Mouse (Mus musculus): Measurements from ENCODE around the gene Aimp1. TPM values are rescaled to one million over a fixed set of nuclear protein-coding genes. Genes with fewer than 3 reads are reported as not detected.

The Aimp1 gene
- total and polyA plus RNA-seq, 3 experiments, result 18.8 to 57.7 (median 45.7) TPM

DNA sequence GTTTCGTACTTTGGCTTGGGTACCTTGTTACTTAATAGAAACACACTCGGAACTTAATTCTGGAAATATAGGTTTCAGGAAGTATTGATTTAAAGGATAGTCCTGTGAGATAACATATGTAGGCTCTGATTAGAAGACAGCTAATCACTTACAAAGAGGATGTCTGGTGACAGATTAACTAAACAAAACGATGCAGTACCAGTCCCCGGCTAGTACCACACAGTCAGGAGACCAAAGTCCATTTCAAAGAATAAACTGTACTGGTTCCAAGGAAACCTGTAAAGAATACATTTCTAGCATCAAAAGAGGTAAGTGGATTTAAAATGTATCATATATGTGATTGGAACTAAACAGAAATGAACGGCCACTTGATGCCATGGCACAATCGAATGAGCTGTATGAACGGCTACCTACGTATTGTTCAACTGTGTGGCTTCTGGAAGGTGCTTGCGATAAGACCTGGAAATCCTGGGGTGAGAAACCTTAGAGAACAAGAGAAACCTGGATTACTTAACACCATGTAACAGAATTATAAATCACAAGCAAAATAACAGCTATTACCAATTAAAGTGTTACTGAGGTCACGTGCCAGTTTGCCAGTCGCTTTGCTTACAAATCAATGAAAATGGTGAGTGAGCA is 54.5 kb downstream of the Aimp1 start, which contains the start of gene Gimd1:
Gene Gimd1, plus strand, starts transcription at position 220 of the 639 bp plus-strand sequence.
- Histone ChIP-seq H3K79me2 (replicated peaks; ENCODE audit: control insufficient read depth, insufficient read depth, low read length) (no peaks in the 10 kb centered on the region), H3K4me1 (ENCODE audit: control insufficient read depth, insufficient read depth, low read length) (no peaks in the 10 kb centered on the region), H3K27ac (no peak within 1 kb of the TSS), H3K9ac (ENCODE audit: low read depth, low read length) (no peak within 1 kb of the TSS), H3K4me3 (no peak within 1 kb of the TSS), H3K27me3 (ENCODE audit: control insufficient read depth, insufficient read depth, low read length) (no peaks in the 10 kb centered on the region), H3K36me3 (ENCODE audit: control insufficient read depth, insufficient read depth, low read length) (no peaks in the 10 kb centered on the region)
- 81% methylated on average over 11 of the region's 11 CpGs for WGBS
- intact Hi-C loops (cut with DNase I), result no loop called here
- DNase-seq, result no peak
- no peak for TF ChIP-seq EP300 (IDR thresholded peaks at IDR 0.05; ENCODE audit: insufficient read depth, low read depth, low read length)
- no peak for TF ChIP-seq CTCF (IDR thresholded peaks at IDR 0.05)
- TF ChIP-seq POLR2A (IDR thresholded peaks at IDR 0.05; ENCODE audit: insufficient read depth, low read depth, low read length), result no peak

- H3K36me3 ChIP-seq (ENCODE audit: control insufficient read depth, insufficient read depth, low read length), result no peaks in the 10 kb centered on the region
- H3K9ac ChIP-seq (ENCODE audit: low read depth, low read length), result no peak overlapping the region
- intact Hi-C loops (cut with DNase I), result no loop called here
- no peak overlapping the region for H3K27ac ChIP-seq
- WGBS, result 32% methylated on average over 8 of the region's 8 CpGs
- TF ChIP-seq POLR2A (IDR thresholded peaks at IDR 0.05; ENCODE audit: insufficient read depth, low read depth, low read length), result no peak
- peak; percentile 11; the same call in 1 of the 2 replicates for TF ChIP-seq CTCF (IDR thresholded peaks at IDR 0.05)
- no peaks in the 10 kb centered on the region for H3K27me3 ChIP-seq (ENCODE audit: control insufficient read depth, insufficient read depth, low read length)
- no peaks in the 10 kb centered on the region for H3K79me2 ChIP-seq (replicated peaks; ENCODE audit: control insufficient read depth, insufficient read depth, low read length)
- DNase-seq, result no peak
- no peaks in the 10 kb centered on the region for H3K4me1 ChIP-seq (ENCODE audit: control insufficient read depth, insufficient read depth, low read length)
- no peak overlapping the region for H3K4me3 ChIP-seq
Measured at GRCm38 (mm10) chr3:132628741-132629140, 55.4 kb downstream of the Aimp1 start.

Other genes starting within 250 kb of the Aimp1 start
- gene Gimd1, start 54.5 kb downstream of the Aimp1 start, total RNA-seq (2021), result not detected
- not detected in 2 replicates for gene Gimd1, start 54.5 kb downstream of the Aimp1 start, polyA plus RNA-seq (2012; rRNA removed)
- gene Tbck, start 226 bp downstream of the Aimp1 start, total RNA-seq (2021), result 10 to 100 TPM; 13.4 to 14.0 TPM
- 3.7 and 6.7 TPM in 2 replicates for gene Tbck, start 226 bp downstream of the Aimp1 start, polyA plus RNA-seq (2012; rRNA removed)

Data from heart, adult 2 months (tissue).